Mouse (Mus musculus): ENCODE data around the gene Magi3. TPM values are rescaled to one million over a fixed set of nuclear protein-coding genes. Genes with fewer than 3 reads are reported as not detected.

The Magi3 gene
- total RNA-seq, 2 experiments from 2014 or later: 38.8 to 41.3 TPM

- intact Hi-C loops (cut with DNase I): loop anchor here (5.0 to 10.0 kb wide), 2 partner anchors 125 to 223 kb away; no protein-coding TSS in a partner anchor
- peak in 1 of 2 experiments; percentile 79 for DNase-seq (ENCODE audit: extremely low spot score in 1 of 2, low spot score in 2 of 2)
Observed at GRCm38 (mm10) chr3:104219531-104220294, 461 bp downstream of the Magi3 start.

- DNase-seq (ENCODE audit: extremely low spot score in 1 of 2, low spot score in 2 of 2): peak in 1 of 2 experiments; percentile 39
- intact Hi-C loops (cut with DNase I): loop anchor here (10.0 kb wide), 1 partner anchor 124 kb away; no protein-coding TSS in a partner anchor
Observed at GRCm38 (mm10) chr3:104218926-104219325, 1.2 kb downstream of the Magi3 start.

GRCm38 (mm10) chr3:104189823-104190222, 30.4 kb downstream of the Magi3 start:
- intact Hi-C loops (cut with DNase I): no loop called here

GRCm38 (mm10) chr3:104189234-104189633, 30.9 kb downstream of the Magi3 start:
- intact Hi-C loops (cut with DNase I): no loop called here
- DNase-seq (ENCODE audit: extremely low spot score in 1 of 2, low spot score in 2 of 2): no peak

More at GRCm38 (mm10) chr3:104189823-104190222, 30.4 kb downstream of the Magi3 start:
- DNase-seq (ENCODE audit: extremely low spot score in 1 of 2, low spot score in 2 of 2): no peak

GRCm38 (mm10) chr3:104184270-104184669, 35.9 kb downstream of the Magi3 start:
- intact Hi-C loops (cut with DNase I): no loop called here
- DNase-seq (ENCODE audit: extremely low spot score in 1 of 2, low spot score in 2 of 2): no peak

GRCm38 (mm10) chr3:104183656-104184055, 36.5 kb downstream of the Magi3 start:
- DNase-seq (ENCODE audit: extremely low spot score in 1 of 2, low spot score in 2 of 2): no peak
- intact Hi-C loops (cut with DNase I): no loop called here

- DNase-seq (ENCODE audit: extremely low spot score in 1 of 2, low spot score in 2 of 2): no peak
- intact Hi-C loops (cut with DNase I): no loop called here
Observed at GRCm38 (mm10) chr3:104182711-104183110, 37.5 kb downstream of the Magi3 start.

- DNase-seq (ENCODE audit: extremely low spot score in 1 of 2, low spot score in 2 of 2): no peak
- intact Hi-C loops (cut with DNase I): no loop called here
Observed at GRCm38 (mm10) chr3:104161347-104161746, 58.8 kb downstream of the Magi3 start.

- intact Hi-C loops (cut with DNase I): no loop called here
- no peak for DNase-seq (ENCODE audit: extremely low spot score in 1 of 2, low spot score in 2 of 2)
Observed at GRCm38 (mm10) chr3:104160603-104161002, 59.6 kb downstream of the Magi3 start.

- no peak for DNase-seq (ENCODE audit: extremely low spot score in 1 of 2, low spot score in 2 of 2)
- intact Hi-C loops (cut with DNase I): no loop called here
Observed at GRCm38 (mm10) chr3:104150146-104150545, 70.0 kb downstream of the Magi3 start.

- intact Hi-C loops (cut with DNase I): no loop called here
- no peak for DNase-seq (ENCODE audit: extremely low spot score in 1 of 2, low spot score in 2 of 2)
Observed at GRCm38 (mm10) chr3:104142376-104142775, 77.8 kb downstream of the Magi3 start.

- DNase-seq (ENCODE audit: extremely low spot score in 1 of 2, low spot score in 2 of 2): peak in 1 of 2 experiments; percentile 21
- intact Hi-C loops (cut with DNase I): no loop called here
Observed at GRCm38 (mm10) chr3:104138953-104139450, 81.2 kb downstream of the Magi3 start.

GRCm38 (mm10) chr3:104125628-104126027, 94.5 kb downstream of the Magi3 start:
- no peak for DNase-seq (ENCODE audit: extremely low spot score in 1 of 2, low spot score in 2 of 2)
- intact Hi-C loops (cut with DNase I): no loop called here

GRCm38 (mm10) chr3:104123846-104124245, 96.3 kb downstream of the Magi3 start:
- intact Hi-C loops (cut with DNase I): no loop called here
- DNase-seq (ENCODE audit: extremely low spot score in 1 of 2, low spot score in 2 of 2): no peak

- intact Hi-C loops (cut with DNase I): loop anchor here (5.0 kb wide), 1 partner anchor 333 kb away; no protein-coding TSS in a partner anchor
Observed at GRCm38 (mm10) chr3:104109478-104109877, 110.7 kb downstream of the Magi3 start.

GRCm38 (mm10) chr3:104104942-104105341, 115.2 kb downstream of the Magi3 start:
- intact Hi-C loops (cut with DNase I): loop anchor here (5.0 kb wide), 1 partner anchor 337 kb away; no protein-coding TSS in a partner anchor

More at GRCm38 (mm10) chr3:104109478-104109877, 110.7 kb downstream of the Magi3 start:
- DNase-seq (ENCODE audit: extremely low spot score in 1 of 2, low spot score in 2 of 2): no peak

GRCm38 (mm10) chr3:104101721-104102120, 118.5 kb downstream of the Magi3 start:
- intact Hi-C loops (cut with DNase I): no loop called here
- no peak for DNase-seq (ENCODE audit: extremely low spot score in 1 of 2, low spot score in 2 of 2)

More at GRCm38 (mm10) chr3:104104942-104105341, 115.2 kb downstream of the Magi3 start:
- peak in 1 of 2 experiments; percentile 54 for DNase-seq (ENCODE audit: extremely low spot score in 1 of 2, low spot score in 2 of 2)

GRCm38 (mm10) chr3:104101249-104101648, 118.9 kb downstream of the Magi3 start:
- intact Hi-C loops (cut with DNase I): no loop called here
- DNase-seq (ENCODE audit: extremely low spot score in 1 of 2, low spot score in 2 of 2): no peak

- intact Hi-C loops (cut with DNase I): loop anchor here (10.0 kb wide), 1 partner anchor 119 kb away; no protein-coding TSS in a partner anchor
- no peak for DNase-seq (ENCODE audit: extremely low spot score in 1 of 2, low spot score in 2 of 2)
Observed at GRCm38 (mm10) chr3:104095936-104096335, 124.2 kb downstream of the Magi3 start.

- no peak for DNase-seq (ENCODE audit: extremely low spot score in 1 of 2, low spot score in 2 of 2)
Observed at GRCm38 (mm10) chr3:104094646-104095045, 125.5 kb downstream of the Magi3 start.

More at GRCm38 (mm10) chr3:104094646-104095045, 125.5 kb downstream of the Magi3 start:
- intact Hi-C loops (cut with DNase I): loop anchor here (10.0 kb wide), 1 partner anchor 120 kb away; no protein-coding TSS in a partner anchor

All from left cerebral cortex, postnatal 10 days (tissue).